Mouse (Mus musculus): ENCODE measurements around the gene Dnase2b.

Gene Dnase2b

DNA sequence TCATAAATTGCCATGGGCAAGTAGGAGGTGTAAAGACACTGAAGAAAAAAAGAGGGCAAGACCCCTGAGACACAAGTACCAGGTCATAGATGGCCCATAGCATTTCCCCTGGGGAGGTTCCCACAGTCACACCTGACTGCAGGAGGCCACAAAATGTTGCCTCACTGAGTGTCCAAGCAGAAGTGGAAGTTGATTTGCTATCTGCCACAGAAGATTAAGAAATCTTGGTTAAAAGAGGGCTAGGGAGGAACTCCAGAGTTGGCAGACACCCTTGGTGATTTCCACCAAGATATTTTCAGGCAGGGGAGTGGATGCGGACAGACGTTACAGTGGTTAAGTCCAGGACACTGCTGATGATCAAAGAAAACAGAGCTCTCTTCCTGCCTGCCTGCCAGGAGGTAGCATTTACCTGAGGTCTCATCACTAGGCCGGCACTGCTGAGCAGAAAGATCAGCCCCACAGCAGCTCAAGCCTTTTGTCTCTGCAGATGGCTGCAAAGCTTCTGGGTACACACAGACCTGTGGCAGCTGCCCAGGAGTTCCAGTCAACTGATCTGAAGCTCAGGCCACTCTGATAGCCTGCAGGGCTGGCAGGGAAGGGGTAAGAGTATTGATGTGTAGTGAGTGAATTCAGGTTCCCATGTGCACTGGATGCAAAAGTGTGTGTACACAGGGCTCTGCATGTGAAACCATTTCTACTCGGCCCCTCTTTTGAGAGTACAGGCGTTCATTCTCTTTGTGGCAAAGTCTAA, 1.3 kb upstream of the Dnase2b start:
- no peak for DNase-seq (ENCODE audit: low spot score in 2 of 2)

DNA sequence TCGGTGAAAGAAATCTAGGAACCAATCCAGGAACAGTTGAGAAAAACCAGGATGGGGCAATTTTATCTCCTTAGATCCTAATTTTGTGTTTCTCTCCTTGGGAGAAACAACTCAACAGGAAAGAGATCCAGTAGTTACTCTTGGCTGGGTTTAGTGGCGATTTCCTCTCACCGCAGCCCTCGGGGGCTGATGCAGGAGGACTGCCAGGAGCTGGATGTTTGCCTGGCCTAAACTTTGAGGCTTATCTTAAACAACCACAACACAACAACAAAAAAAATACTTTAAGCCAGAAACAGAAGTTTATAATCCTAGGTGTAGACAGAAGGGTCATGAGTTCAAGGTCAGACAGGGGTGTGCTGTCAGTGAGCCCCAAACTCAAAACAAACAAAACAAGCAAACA, 3.6 kb downstream of the Dnase2b start:
- DNase-seq (ENCODE audit: low spot score in 2 of 2): peak; percentile 19 to 35

DNA sequence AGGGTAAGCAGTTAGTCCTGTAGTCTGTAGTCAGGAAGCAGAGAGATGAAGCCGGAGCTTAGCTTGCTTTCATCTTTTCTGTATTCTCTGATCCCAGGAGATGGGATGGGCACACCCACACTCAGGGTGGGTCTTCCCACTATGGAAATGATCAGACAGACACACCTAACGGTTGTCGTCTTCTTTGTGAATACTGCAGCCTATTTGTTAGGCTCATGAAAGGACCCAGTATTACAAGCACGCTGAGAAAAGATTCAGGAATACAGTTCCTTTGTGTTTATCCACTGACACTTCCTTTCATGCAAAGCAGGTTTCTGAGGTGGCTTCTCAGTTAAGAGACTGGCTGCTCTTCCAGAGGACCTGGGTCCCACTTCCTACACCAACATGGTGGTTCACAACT, 4.1 kb downstream of the Dnase2b start:
- DNase-seq (ENCODE audit: low spot score in 2 of 2): no peak

DNA sequence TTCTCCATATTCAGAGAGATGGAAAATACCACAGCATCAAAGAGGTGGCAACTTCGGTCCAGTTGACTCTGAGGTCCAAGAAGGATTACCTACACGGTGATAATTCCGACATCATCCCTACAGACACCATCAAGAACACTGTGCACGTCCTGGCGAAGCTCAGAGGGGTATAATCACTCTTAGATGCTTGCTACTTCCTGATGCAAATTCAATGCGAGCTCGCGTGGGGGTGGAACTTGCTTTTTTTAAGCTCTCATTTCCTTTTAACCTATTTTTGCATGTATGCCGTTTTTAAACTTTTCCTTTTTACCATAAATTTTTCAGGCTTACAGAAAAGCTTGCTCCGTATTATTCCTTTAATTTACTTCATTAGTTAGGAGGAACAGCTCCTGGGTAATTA, 5.1 kb downstream of the Dnase2b start:
- DNase-seq (ENCODE audit: low spot score in 2 of 2): no peak

DNA sequence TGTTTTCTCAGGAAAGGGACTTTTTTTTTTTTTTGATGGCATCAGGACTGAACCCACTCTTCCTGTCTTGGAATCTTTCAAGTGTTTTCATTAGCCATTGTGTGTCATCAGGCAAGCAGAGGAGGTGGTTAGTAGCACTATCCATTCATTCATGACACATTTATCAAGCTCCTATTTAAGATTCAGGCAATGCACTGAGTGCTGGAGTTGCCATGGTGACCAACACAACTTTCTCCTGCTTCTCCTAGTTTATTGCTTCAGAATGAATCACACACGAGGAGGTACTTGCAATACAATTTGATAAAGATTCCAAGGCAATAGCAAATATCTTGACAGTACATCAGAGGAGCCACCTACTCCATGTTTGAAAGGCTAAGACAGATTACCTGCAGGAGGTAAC, 8.0 kb downstream of the Dnase2b start:
- no peak for DNase-seq (ENCODE audit: low spot score in 2 of 2)

DNA sequence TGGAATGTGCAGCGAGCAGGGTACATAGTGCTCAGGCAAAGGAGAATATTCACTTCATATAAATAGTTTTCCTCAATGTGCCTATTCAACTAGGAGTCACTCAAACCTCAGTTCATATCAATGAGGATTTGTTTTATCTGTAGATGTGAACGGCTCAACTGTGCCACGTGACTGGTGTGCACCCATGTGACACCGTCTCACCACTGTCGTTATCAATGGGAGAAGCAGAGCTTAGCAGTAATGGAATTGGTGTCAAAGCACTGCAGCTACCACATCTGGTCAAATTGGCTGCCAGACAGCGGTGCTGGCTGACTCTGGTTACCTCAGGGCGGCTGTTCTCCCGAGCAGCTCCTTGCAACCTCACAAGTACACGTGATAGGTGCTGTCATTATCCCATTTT, 10.7 kb downstream of the Dnase2b start:
- DNase-seq (ENCODE audit: low spot score in 2 of 2): no peak

DNA sequence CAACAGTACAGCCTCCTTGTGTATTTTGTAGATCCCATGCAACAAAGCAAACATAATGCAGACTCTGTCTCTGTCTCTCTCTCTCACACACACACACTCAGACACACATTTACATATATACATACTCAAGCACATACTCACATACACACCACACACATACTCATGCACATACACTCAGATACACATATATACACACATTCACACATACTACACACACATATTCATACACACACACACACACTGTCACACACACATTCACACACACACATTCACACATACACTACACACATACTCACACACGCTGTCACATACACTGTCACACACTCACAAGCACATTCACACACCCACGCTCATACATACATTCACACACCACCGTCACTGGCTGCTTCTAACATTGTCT, 12.9 kb downstream of the Dnase2b start:
- no peak for DNase-seq (ENCODE audit: low spot score in 2 of 2)

DNA sequence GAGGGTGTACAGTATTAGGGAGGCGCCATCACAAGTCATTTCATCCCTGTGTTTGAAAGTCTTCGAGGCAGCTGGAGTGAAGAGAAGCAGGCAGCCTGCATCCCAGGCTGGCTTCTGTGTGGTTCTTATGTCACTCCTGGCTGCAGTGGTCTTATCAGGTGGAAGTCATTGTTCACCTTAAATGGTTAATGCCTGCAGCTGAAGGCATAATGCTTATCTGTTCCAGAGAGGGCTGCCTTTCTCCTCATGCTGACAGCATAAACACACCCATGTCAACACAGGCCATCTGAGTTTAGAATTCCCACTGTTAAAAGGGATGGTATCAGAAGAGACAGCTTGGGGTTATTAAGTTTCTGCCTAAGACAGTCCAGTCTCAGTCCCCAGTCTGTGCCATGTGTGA, 14.2 kb downstream of the Dnase2b start:
- no peak for DNase-seq (ENCODE audit: low spot score in 2 of 2)

DNA sequence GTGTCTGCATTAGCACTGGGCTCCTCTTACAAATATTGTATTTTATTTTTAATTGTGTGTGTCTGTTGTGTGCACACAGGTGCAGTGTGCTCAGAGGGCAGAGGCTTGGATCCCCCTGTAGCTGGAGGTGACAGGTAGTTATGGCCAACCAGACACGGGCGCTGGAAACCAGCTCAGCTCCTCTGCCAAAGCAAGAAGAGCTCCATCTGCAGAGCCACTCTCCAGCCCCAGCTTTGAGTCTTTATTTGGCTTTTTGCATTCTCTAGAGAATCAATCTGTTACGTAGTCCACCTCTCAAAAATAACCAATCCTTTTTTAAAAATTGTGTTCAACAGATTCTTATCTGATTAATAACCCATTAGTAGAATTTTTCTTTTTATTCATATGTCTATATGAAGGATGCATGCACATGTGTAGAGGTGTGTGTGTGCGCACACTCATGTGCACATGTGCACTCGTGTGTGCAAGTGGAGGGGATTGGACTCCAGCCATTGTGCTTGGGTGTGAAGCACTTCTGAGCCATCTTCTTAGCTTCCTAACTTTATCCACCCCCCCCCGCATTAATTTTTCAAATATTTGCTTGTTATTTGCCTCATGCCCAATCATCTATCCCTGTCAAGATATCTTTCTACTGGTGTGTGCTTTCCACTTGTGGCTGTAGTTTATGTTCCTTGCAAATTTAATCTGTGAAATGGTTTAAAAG, 16.0 kb downstream of the Dnase2b start:
- no peak for DNase-seq (ENCODE audit: low spot score in 2 of 2)

DNA sequence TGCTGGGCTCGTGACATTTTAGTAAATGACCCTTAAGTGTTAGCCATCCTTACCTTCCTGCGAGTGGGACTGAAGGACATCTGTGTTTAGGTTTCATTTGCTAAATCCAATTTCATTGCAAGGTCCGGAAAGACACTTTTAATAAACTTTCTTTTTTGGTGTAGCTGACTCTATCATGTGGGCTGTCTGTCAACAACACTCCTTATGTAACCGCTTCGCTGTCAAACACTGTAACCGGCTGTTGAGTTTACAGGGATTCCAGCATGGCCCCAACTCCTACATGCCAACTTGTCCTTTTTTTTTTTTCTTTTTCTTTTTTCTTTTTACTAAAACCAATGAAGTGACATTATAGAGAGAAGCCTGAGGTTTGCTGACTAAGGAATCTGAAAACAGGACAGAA, 17.0 kb downstream of the Dnase2b start:
- DNase-seq (ENCODE audit: low spot score in 2 of 2): no peak

DNA sequence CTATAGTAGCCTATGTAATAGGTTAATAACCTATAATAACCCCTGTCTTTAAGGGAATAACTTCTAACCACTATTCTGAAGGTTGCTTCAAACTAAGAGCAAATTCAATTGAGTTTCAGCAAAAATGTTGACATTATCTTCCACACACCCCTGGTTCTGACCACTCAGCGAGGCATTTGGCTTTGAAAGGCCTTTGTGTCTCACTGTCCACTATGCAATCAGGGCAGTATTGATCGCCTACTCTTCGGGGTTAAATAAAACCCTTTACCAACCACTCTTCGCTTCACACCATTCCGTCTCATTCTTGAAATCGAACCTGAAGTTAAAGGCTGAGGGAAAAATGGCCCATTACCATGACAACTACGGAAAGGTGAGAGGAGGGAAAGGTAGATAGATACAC, 18.5 kb downstream of the Dnase2b start:
- no peak for DNase-seq (ENCODE audit: low spot score in 2 of 2)

DNA sequence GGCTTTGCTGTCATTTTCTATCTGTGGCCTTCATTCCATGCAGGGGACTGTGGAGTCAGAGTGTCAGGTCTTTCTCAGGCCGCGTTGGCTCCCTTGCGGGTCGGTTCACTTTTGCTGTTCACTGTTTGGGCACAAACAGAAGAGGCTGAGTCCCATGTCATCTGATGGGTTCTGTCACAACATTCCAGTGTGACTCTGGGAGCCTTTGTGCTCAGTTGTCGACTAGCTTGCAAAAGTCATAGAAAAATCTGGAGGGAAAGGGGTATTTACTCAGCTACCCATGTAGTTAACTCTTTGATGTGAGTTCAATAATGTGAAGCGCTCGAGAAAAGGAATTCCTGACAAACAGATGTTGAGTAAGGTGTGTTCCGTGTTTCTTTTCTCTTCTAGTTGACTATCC, 19.0 kb downstream of the Dnase2b start:
- no peak for DNase-seq (ENCODE audit: low spot score in 2 of 2)

DNA sequence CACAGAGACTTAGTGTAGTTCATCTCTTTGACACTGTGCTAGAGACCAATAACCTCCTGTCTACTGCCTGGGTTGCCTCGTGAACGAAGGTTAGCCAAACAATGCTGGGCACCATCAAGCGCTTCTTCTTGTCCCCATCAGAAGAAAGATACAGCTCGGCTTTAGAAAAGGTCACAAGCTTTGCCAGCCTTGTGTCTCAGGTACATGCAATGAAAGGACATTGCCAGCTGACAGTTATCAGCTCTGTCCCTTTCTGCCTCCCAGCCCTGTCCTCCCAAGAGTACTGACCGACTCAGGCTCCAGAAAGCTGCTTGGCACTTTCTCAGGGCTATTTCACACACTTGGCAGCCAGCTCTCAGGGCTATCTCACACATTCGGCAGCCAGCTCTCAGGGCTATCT, 20.0 kb downstream of the Dnase2b start:
- DNase-seq (ENCODE audit: low spot score in 2 of 2): no peak

DNA sequence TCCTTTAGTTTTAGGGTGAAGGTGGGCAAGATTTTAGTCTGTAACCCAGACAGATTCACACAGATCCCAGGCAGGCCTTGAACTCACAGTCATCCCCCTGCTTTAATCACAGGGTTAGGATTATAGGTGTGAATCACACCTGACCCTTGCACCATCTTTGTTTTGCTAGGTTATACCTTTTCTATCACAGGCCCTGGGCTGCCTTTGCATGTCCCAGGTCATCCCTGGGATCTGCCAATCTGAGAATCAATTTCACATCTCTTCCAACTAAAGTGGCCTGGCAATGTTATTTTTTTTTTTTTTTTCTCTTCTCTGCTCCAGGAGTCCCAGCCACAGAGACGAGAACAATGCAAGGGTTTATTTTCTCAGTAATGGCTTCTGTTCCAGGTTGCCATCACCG, 23.8 kb downstream of the Dnase2b start:
- no peak for DNase-seq (ENCODE audit: low spot score in 2 of 2)

DNA sequence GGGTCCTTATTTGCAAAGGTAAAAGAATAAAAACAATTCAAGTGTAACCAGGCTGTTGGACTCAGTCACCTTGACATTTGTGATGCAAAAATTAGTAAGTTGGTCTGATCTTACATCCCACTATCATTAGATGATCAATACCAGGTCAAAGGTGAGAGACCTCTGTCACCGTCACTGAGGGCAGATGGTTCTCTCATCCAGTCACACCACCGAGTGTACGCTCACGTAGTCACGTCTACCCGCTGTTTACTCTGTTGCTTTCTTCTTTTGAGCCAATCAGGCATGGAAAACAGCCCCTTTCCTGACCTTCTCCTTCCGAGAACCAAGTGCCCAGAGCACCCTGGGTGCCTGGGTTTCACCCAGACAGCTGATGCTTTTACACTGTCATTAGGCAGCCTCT, 24.2 kb downstream of the Dnase2b start:
- no peak for DNase-seq (ENCODE audit: low spot score in 2 of 2)

DNA sequence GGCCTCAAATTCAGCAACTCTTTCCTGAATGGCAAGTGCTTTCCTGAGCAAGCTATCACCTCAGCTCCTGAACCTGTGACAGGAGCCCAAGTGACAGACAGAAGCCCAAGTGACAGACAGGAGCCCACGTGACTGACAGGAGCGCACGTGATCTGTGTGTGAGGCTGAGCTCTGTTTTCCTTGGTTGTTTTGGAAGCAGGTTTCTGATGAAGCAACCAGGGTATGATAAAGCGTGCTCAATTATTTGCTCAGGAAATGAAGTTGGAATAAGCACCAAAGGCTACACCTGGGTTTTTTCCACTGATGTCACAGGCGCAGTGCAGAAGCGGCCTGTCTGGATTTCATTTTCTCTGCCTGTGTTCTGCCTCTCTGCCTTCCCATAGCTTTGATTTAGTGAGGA, 25.9 kb downstream of the Dnase2b start:
- DNase-seq (ENCODE audit: low spot score in 2 of 2): no peak

DNA sequence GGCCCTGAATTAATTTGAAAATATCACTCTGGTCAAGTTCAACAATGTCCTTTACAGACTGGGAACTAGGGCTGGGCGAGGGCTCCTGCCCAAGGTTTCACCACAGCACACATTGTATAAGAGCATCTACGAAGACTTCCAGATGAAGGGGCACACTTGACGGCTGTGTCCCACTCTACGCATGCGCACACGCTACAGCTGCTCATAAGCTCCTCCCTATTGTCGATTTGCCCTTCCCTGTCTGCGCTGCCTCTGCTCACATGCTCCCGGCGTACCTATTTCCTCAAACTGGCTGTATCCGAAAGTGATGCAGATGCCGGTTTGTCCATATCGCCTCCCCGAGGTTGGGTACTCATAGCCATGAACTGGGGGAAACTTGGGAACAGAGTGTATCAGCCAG, 28.8 kb downstream of the Dnase2b start:
- no peak for DNase-seq (ENCODE audit: low spot score in 2 of 2)

DNA sequence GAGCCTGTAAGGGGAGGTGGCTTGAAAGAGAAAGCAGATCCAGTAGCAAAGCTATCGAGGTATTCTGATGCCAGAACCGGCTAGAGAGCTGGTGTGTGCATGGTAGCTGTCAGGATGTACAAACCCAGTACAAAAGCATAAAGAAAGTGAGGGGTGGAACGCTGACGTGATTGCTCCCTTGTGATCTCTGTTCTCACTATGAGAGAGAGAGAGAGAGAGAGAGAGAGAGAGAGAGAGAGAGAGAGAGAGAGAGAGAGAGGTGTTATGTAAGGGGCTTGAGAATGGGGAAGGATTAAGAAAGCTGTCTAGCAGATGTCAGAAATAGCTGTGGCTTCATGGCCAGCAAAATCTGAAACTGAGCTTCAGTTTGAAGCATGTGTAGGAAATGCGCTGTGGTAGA, 31.5 kb downstream of the Dnase2b start:
- DNase-seq (ENCODE audit: low spot score in 2 of 2): no peak

DNA sequence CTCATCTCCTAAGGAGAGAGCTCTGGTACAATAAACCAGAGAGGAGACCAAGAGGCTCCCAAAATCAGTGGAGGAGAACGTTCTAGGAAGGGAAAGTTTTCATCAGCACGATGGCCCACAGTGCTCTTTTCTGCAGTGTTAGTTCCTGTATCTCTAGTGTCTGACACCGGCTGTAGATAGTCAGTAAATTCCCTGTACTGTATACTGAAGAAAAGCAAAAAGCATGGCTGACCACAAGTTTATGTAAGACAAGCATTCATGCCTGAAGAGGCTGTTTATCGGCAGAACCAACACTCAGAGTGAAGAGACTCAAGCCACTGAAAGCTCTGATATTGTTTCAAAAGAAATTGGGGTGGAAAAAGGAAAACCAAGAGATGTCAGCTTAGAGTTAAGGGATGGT, 31.9 kb downstream of the Dnase2b start:
- DNase-seq (ENCODE audit: low spot score in 2 of 2): no peak

DNA sequence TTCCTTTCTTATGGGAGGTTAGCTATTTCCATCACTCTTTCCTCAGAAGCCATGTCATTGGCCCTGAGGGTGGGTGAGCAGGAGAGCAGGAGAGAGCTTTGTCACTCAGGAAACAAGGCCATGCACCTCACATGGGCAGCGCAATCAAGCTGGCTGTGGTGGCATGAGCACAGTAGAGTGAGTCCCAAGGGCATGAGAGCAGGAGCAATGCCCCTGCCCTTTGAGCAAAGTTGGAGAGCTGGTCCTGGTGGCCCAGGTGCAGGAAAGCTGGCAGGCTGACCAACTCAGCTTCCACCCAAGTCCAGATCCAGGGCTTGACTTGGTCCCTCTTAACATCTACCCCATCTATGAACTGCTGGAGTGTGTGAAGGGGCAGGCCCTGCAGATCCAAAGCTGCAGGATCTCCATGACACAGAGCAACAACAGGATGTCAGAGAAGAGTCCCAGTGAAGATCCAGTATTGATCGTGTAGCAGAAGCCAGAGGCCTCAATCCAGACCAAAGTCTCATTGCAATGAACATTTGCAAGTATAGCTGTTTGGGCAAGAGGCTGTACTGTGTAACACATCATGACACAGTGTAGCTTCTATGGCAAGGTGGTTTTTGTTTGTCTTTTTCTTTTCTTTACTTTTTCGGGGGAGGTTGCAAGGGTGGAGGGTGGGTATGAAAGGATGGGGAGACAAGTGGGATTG, 35.2 kb downstream of the Dnase2b start:
- no peak for DNase-seq (ENCODE audit: low spot score in 2 of 2)

DNA sequence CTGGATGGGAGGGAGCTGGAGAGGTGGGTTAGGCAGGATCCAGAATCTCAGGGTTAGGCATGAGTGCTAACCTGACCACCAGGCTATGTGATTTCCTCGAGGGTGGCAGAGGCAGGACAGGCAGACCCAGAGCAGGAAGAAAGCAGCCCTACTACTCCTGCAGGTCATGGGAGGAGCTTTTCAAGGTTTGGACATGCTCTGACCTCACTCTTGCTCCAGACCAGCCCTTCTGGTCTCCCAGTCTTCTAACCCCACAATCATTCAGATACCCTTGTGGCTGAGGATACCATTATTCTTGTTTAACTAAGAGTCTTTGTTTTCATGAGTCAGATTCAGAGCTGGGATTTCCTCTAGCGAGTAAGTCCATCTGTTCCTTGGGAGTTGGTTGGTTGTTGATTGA, 37.8 kb downstream of the Dnase2b start:
- DNase-seq (ENCODE audit: low spot score in 2 of 2): no peak

DNA sequence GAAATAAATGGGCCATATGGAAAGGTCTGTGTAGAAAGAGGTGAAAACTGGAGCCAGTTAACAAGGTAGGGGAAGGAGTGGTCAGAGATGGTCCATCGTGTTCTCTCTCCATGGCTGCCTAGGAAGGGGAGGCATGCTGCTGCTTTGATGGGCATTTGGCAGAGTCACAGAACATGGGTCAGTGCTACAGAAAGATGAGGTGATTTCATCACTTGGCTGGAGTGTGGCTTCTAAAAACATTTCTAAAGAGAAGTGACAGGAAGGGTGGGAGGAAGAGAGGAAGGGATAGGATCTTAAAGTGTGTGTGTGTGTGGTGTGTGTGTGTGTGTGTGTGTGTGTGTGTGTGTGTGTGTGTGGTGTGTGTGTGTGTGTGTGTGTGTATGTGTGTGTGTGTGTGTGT, 44.1 kb downstream of the Dnase2b start:
- no peak for DNase-seq (ENCODE audit: low spot score in 2 of 2)

DNA sequence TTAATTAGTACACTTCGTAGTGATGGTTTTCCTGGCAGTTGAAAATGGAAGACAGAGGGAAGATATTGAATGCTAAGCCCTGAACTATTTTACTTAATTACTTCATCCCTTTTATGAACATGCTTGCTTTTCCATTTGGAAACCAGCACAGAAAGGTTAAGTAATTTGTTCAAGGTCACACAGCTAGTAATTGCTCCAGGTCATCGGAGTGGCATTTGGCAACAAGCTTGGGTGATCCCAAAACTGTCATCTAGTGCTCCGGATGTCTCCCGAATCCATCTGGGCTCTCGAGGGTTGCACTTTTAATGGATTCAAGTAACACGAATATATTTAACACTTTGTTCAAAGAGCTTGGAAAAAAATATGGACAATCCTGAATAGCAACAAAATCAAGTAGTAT, 44.5 kb downstream of the Dnase2b start:
- no peak for DNase-seq (ENCODE audit: low spot score in 2 of 2)

Measured in heart, adult 9 months (tissue).